Mouse (Mus musculus) cerebellum, adult 2 months (tissue): Measurements from ENCODE around the gene Hsd17b11.

Experiments used
- CTCF ChIP-seq: fragments of 200-500 bp; IDR thresholded peaks from 2 replicates; pipeline ENCODE4 v1.5.1; 2011; ENCODE audit warnings: low read depth, mild to moderate bottlenecking, control low read depth, low read length, moderate library complexity, borderline replicate concordance; ENCODE audit not compliant: insufficient read depth
- POLR2A ChIP-seq: fragments of 200-500 bp; IDR thresholded peaks from 2 replicates; pipeline ENCODE4 v1.6.1; 2011; ENCODE audit warnings: low read length, control low read depth, borderline replicate concordance; ENCODE audit not compliant: insufficient read depth

- TF ChIP-seq CTCF (no peak), POLR2A (no peak)
These were observed 10.8 kb upstream of the Hsd17b11 start for GRCm38 (mm10) chr5:104032434-104033097.
